Mouse (Mus musculus) E14TG2a.4 (cell line): ENCODE measurements around the gene Il1f9.
"Not testable (repeated sequence)": the region's sequence is repeated elsewhere in the genome, so short reads cannot be mapped to it uniquely, and the experiment has no call there.

Experiments
- H3K27me3 ChIP-seq: 2 replicates; pipeline ENCODE4 v1.6.1; 2014; ENCODE audit warnings: low read length, control low read depth; ENCODE audit not compliant: insufficient read depth
- H3K36me3 ChIP-seq: 2 replicates; pipeline ENCODE4 v1.6.1; 2014; ENCODE audit warnings: low read length, control low read depth; ENCODE audit not compliant: insufficient read depth
- H3K4me1 ChIP-seq: replicated peaks from 2 replicates; pipeline ENCODE4 v1.6.1; 2014; ENCODE audit warnings: low read depth, low read length, control low read depth
- H3K4me3 ChIP-seq: replicated peaks from 2 replicates; pipeline ENCODE4 v1.5.1; 2014; ENCODE audit warnings: mild to moderate bottlenecking, low read length
- H3K9me3 ChIP-seq: 2 replicates; pipeline ENCODE4 v1.6.1; 2014; ENCODE audit warnings: low read length, control low read depth
- CTCF ChIP-seq: conservative IDR thresholded peaks from 2 replicates; pipeline ENCODE4 v1.5.1; 2014; ENCODE audit warnings: low read length
- NANOG ChIP-seq: IDR thresholded peaks from 2 replicates; pipeline ENCODE4 v1.6.1; 2014; ENCODE audit warnings: borderline replicate concordance, low read length, mixed read lengths
- POU5F1 ChIP-seq: IDR thresholded peaks from 2 replicates; pipeline ENCODE4 v1.6.1; 2014; ENCODE audit warnings: low read length, borderline replicate concordance

Il1f9 gene

GRCm38 (mm10) chr2:24186176-24186575 lies at the start of gene Il1f9:
Gene Il1f9, plus strand, starts transcription at chr2:24186476.
- peaks cover 32% of the 10 kb centered on the region for H3K9me3 ChIP-seq
- TF ChIP-seq NANOG (no peak), CTCF (no peak), POU5F1 (no peak)
- H3K4me1 ChIP-seq, result peaks cover 11% of the 10 kb centered on the region
- H3K4me3 ChIP-seq, result no peak within 1 kb of the TSS
- no peaks in the 10 kb centered on the region for H3K36me3 ChIP-seq
- no peaks in the 10 kb centered on the region for H3K27me3 ChIP-seq

- Histone ChIP-seq H3K4me1 (no peaks in the 10 kb centered on the region), H3K9me3 (no peaks in the 10 kb centered on the region), H3K27me3 (no peaks in the 10 kb centered on the region), H3K4me3 (no peak within 1 kb of the TSS), H3K36me3 (no peaks in the 10 kb centered on the region)
- TF ChIP-seq POU5F1, result no peak
- no peak for TF ChIP-seq CTCF
- no peak for TF ChIP-seq NANOG
Observed at GRCm38 (mm10) chr2:24152861-24153260, 33.4 kb upstream of the Il1f9 start, which contains the start of gene Il1f8. Gene Il1f8, plus strand, starts transcription at chr2:24153161.

- H3K27me3 ChIP-seq, H3K36me3 ChIP-seq, H3K4me3 ChIP-seq, H3K9me3 ChIP-seq: not testable (repeated sequence)
- H3K4me1 ChIP-seq, result peaks cover 11% of the 10 kb centered on the region
Observed at GRCm38 (mm10) chr2:24181683-24182331, 4.5 kb upstream of the Il1f9 start.

GRCm38 (mm10) chr2:24182423-24183147 lies 3.7 kb upstream of the Il1f9 start:
- H3K4me1 ChIP-seq, result peaks cover 11% of the 10 kb centered on the region
- H3K27me3 ChIP-seq, H3K4me3 ChIP-seq, H3K36me3 ChIP-seq: not testable (repeated sequence)
- peaks cover 12% of the 10 kb centered on the region; the same call in 1 of the 2 replicates for H3K9me3 ChIP-seq

DNA sequence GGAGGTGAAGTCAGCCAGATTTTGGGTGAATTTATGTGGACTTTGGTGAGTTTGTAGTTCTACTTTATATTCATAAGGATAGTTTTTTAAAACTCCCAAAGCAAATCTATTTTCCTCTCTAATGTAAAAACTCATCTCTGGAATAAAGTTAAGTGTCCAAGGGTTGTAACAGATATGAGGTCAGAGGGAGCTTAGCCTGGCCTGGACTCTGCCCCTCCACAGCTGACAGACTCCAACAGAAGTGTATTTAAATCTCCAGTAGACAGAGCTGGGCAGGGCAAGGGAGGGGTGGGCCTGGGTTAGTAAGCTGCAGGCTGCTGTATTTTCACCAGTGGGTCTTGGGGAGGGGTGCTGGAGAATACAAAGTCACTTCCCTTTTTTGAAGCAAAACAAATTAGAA lies 2.2 kb upstream of the Il1f9 start:
- Histone ChIP-seq H3K9me3 (peaks cover 21% of the 10 kb centered on the region; the same call in 1 of the 2 replicates), H3K4me1 (peaks cover 11% of the 10 kb centered on the region)
- H3K36me3 ChIP-seq, H3K27me3 ChIP-seq, H3K4me3 ChIP-seq: not testable (repeated sequence)

DNA sequence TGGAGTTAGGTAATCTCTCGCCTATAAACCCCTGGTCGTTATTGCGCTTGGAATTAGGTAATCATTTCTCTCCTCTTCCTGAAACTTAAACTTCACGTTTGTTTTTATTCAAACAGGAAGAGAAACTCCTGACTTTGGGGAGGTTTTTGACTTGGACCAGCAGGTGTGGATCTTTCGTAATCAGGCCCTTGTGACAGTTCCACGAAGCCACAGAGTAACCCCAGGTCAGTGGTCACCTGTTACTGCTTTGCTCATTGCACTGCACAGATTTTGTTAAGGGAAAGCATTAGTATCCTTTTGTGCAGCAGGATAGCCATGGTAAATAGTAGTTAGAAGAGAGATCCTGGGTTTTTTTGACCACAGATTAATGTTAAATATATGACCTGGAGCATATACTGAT lies 1.3 kb downstream of the Il1f9 start:
- Histone ChIP-seq H3K36me3 (no peaks in the 10 kb centered on the region), H3K9me3 (peaks cover 46% of the 10 kb centered on the region), H3K4me3 (no peak overlapping the region), H3K27me3 (no peaks in the 10 kb centered on the region), H3K4me1 (peaks cover 3% of the 10 kb centered on the region; the same call in 1 of the 2 replicates)
- no peak for TF ChIP-seq NANOG
- TF ChIP-seq CTCF, result no peak
- TF ChIP-seq POU5F1, result no peak

GRCm38 (mm10) chr2:24188189-24188588 lies 1.9 kb downstream of the Il1f9 start:
- no peak for TF ChIP-seq CTCF
- no peaks in the 10 kb centered on the region for H3K36me3 ChIP-seq
- no peaks in the 10 kb centered on the region for H3K4me1 ChIP-seq
- H3K27me3 ChIP-seq, result no peaks in the 10 kb centered on the region
- H3K4me3 ChIP-seq, result no peak overlapping the region
- peaks cover 52% of the 10 kb centered on the region for H3K9me3 ChIP-seq

DNA sequence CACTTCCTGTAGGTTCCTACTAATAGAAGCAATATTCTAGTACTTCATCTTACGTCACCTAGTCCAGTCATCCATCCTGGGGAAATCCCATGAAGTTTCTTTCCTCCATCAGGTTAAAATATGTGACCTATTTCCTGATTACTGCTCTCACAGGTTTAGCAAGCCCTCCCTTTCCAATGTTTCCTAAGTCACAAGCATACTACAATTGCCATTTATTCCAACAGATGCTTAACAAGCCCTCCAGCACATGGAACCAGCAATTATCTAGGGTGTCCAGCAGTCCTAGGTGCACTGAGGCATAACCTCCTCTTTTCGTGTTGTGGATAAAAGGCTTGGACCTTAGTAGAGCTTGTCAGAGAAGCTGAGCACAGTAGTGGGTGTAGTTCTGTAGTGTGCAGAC lies 28.8 kb downstream of the Il1f9 start, which contains the start of gene Il1f6:
TSS of gene Il1f6 (plus strand) at position 301 of the 400 bp plus-strand sequence.
- no peak within 1 kb of the TSS for H3K4me3 ChIP-seq
- H3K4me1 ChIP-seq, result no peaks in the 10 kb centered on the region
- H3K36me3 ChIP-seq, result no peaks in the 10 kb centered on the region
- TF ChIP-seq CTCF (no peak), POU5F1 (no peak), NANOG (no peak)
- H3K9me3 ChIP-seq, result peaks cover 4% of the 10 kb centered on the region; the same call in 1 of the 2 replicates
- H3K27me3 ChIP-seq, result no peaks in the 10 kb centered on the region

GRCm38 (mm10) chr2:24227191-24227590 lies 40.9 kb downstream of the Il1f9 start:
- TF ChIP-seq NANOG (no peak), POU5F1 (no peak), CTCF (no peak)
- Histone ChIP-seq H3K4me3 (no peak overlapping the region), H3K4me1 (no peaks in the 10 kb centered on the region), H3K36me3 (no peaks in the 10 kb centered on the region), H3K9me3 (peaks cover 5% of the 10 kb centered on the region; the same call in 1 of the 2 replicates), H3K27me3 (no peaks in the 10 kb centered on the region)
